Mouse (Mus musculus) intestine, embryonic 14.5 days (tissue): ENCODE results near the gene Sh2d5. TPM values are rescaled to one million over a fixed set of nuclear protein-coding genes. Genes with fewer than 3 reads are reported as not detected.

Experiments used
- ATAC-seq: fragments of 200-750 bp; cut with Nextera tagmentation; replicated peaks from 2 replicates; pipeline ENCODE4 v1.8.0; 2017; ENCODE audit warnings: low read depth, moderate number of reproducible peaks, moderate TSS enrichment, moderate library complexity; ENCODE audit not compliant: low FRiP score, low TSS enrichment
- DNase-seq: peaks from one replicate; pipeline ENCODE4 v3.0.0-alpha.2; 2018; ENCODE audit warnings: low spot score
- H3K27ac ChIP-seq: fragments of 300-500 bp; sonication (generic); 2 replicates; pipeline ENCODE4 v1.5.1; 2014; ENCODE audit warnings: low read depth, mild to moderate bottlenecking, control low read depth
- H3K27me3 ChIP-seq: fragments of 300-500 bp; sonication (generic); replicated peaks from 2 replicates; pipeline ENCODE4 v1.6.1; 2014; ENCODE audit warnings: low read length, control low read depth; ENCODE audit not compliant: control insufficient read depth, insufficient read depth
- H3K36me3 ChIP-seq: fragments of 300-500 bp; sonication (generic); 2 replicates; pipeline ENCODE4 v1.6.1; 2014; ENCODE audit warnings: low read length, control low read depth; ENCODE audit not compliant: control insufficient read depth, insufficient read depth
- H3K4me1 ChIP-seq: fragments of 300-500 bp; sonication (generic); replicated peaks from 2 replicates; pipeline ENCODE4 v1.6.1; 2014; ENCODE audit warnings: low read length, control low read depth, mixed read lengths; ENCODE audit not compliant: control insufficient read depth, insufficient read depth
- H3K4me2 ChIP-seq: fragments of 300-500 bp; sonication (generic); 2 replicates; pipeline ENCODE4 v1.6.1; 2014; ENCODE audit warnings: low read length
- H3K4me3 ChIP-seq: fragments of 300-500 bp; sonication (generic); 2 replicates; pipeline ENCODE4 v1.5.1; 2014; ENCODE audit warnings: low read depth, low read length, control low read depth, mixed read lengths
- H3K9ac ChIP-seq: fragments of 300-500 bp; sonication (generic); 2 replicates; pipeline ENCODE4 v1.6.1; 2014; ENCODE audit warnings: mild to moderate bottlenecking, low read length
- H3K9me3 ChIP-seq: fragments of 300-500 bp; sonication (generic); 2 replicates; pipeline ENCODE4 v1.6.1; 2016; ENCODE audit warnings: low read length, control low read depth; ENCODE audit not compliant: control insufficient read depth
- WGBS: fragments of 180-500 bp; shearing (Covaris S2); extraction: QIAGEN DNeasy Blood & Tissue Kit; methylation state at CpG from one replicate; pipeline ENCODE4 v1.1.7; 2014; 5-methylcytosine and 5-hydroxymethylcytosine counted together
- polyA plus RNA-seq: library from polyadenylated mRNA; unstranded; fragments of >200 nt; fragmentation: Nextera tagmentation; extraction: Ambion mirVana; gene quantifications from 2 replicates; pipeline ENCODE4 v1.2.1, GENCODE M21; 2014

Sh2d5 gene
- polyA plus RNA-seq, 1 experiment from 2014 or later = 1.2 TPM

- DNase-seq (no peak), ATAC-seq (no peak)
- Histone ChIP-seq H3K4me3 (no peak overlapping the region), H3K9me3 (no peaks in the 10 kb centered on the region), H3K9ac (no peak overlapping the region), H3K36me3 (no peaks in the 10 kb centered on the region), H3K4me2 (no peak overlapping the region), H3K4me1 (no peaks in the 10 kb centered on the region), H3K27ac (no peak overlapping the region), H3K27me3 (no peaks in the 10 kb centered on the region)
- 70% methylated on average over 7 of the region's 7 CpGs for WGBS
Observed at GRCm38 (mm10) chr4:138278346-138278745, 28.1 kb downstream of the Sh2d5 start.

GRCm38 (mm10) chr4:138282834-138283233, 32.6 kb downstream of the Sh2d5 start:
- WGBS = 29% methylated on average over 4 of the region's 4 CpGs
- no peak for DNase-seq
- Histone ChIP-seq H3K4me1 (no peaks in the 10 kb centered on the region), H3K27me3 (no peaks in the 10 kb centered on the region), H3K27ac (no peak overlapping the region), H3K4me3 (no peak overlapping the region), H3K9ac (no peak overlapping the region), H3K4me2 (no peak overlapping the region), H3K36me3 (no peaks in the 10 kb centered on the region), H3K9me3 (no peaks in the 10 kb centered on the region)
- ATAC-seq = peak; percentile 40; the same call in 1 of the 2 replicates

DNA sequence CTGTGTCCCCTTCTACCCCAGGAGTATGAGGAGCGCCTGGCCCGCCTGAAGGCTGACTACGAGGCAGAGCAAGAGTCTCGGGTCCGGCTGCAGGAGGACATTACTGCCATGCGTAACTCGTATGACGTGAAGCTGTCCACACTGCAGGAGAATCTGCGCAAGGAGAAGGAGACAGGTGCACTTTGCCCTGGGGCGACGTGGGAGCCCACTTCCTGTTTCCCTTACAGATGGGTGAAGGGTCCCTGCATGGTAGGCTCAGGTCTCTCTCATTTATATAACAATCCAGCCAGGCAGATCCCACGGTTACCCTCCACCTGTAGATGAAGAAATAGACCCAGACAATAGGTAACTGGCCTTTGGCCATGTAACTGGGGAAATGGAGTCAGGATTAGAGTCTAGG, 36.2 kb downstream of the Sh2d5 start:
- Histone ChIP-seq H3K4me3 (no peak overlapping the region), H3K36me3 (no peaks in the 10 kb centered on the region), H3K9ac (no peak overlapping the region), H3K4me1 (no peaks in the 10 kb centered on the region), H3K27ac (no peak overlapping the region), H3K27me3 (no peaks in the 10 kb centered on the region), H3K9me3 (no peaks in the 10 kb centered on the region), H3K4me2 (no peak overlapping the region)
- 85% methylated on average over 12 of the region's 12 CpGs for WGBS
- no peak for DNase-seq
- no peak for ATAC-seq

- no peak overlapping the region for H3K4me2 ChIP-seq
- no peak overlapping the region for H3K27ac ChIP-seq
- H3K36me3 ChIP-seq = no peaks in the 10 kb centered on the region
- no peaks in the 10 kb centered on the region for H3K4me1 ChIP-seq
- no peak overlapping the region for H3K4me3 ChIP-seq
- no peak overlapping the region for H3K9ac ChIP-seq
- no peaks in the 10 kb centered on the region for H3K9me3 ChIP-seq
- ATAC-seq (no peak), DNase-seq (no peak)
- H3K27me3 ChIP-seq = no peaks in the 10 kb centered on the region
- 88% methylated on average over 7 of the region's 7 CpGs for WGBS
Observed at GRCm38 (mm10) chr4:138288691-138289090, 38.5 kb downstream of the Sh2d5 start.

DNA sequence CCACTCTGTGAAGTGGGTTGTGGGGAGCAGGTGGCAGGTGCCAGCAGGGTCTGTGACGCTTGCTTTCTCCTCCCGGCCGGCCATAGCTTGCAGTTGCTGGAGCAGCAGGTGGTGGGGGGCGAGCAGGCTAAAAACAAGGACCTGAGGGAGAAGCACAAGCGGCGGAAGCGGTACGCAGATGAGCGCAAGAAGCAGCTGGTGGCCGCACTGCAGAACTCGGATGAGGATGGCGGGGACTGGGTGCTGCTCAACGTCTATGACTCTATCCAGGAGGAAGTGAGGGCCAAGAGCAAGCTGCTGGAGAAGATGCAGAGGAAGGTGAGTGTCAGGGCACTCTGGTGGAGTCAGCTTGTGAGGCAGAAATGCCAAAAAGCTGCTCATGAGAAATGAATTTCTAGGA, 41.8 kb downstream of the Sh2d5 start:
- H3K9me3 ChIP-seq = no peaks in the 10 kb centered on the region
- ATAC-seq = no peak
- 82% methylated on average over 13 of the region's 13 CpGs for WGBS

DNA sequence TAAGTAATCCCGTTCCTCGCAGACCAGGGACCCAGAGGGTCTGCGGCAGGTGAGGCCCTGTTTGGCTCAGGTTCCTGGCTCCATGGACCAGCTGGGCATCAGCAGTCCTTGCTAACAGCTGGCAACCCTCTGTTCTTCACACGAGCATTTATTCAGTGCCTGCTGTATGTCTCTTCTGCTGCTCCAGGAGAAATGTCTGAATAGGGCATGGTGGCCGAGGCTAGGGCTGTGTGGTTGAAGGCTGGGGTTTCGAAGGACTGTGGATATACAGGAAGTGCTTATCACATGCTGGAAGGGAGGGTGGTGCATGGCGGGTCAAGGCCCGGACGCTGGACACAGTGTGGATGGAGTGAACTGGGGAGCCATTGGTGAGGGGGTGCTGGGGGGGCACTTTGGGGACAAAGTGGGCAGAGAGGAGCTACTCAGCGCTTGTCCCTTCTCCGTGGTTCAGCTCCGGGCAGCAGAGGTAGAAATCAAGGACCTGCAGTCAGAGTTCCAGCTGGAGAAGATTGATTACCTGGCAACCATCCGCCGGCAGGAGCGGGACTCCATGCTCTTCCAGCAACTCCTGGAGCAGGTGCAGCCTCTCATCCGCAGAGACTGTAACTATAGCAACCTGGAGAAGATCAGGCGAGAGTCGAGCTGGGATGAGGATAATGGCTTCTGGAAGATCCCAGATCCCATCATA, 43.2 kb downstream of the Sh2d5 start:
- Histone ChIP-seq H3K9me3 (no peaks in the 10 kb centered on the region), H3K4me3 (no peak overlapping the region), H3K9ac (no peak overlapping the region), H3K27ac (no peak overlapping the region), H3K4me1 (no peaks in the 10 kb centered on the region), H3K36me3 (no peaks in the 10 kb centered on the region), H3K4me2 (no peak overlapping the region), H3K27me3 (no peaks in the 10 kb centered on the region)
- no peak; the same call in 1 of the 2 replicates for ATAC-seq
- WGBS = 66% methylated on average over 18 of the region's 18 CpGs
- DNase-seq = no peak

More for the DNA sequence above, 41.8 kb downstream of the Sh2d5 start:
- no peak overlapping the region for H3K4me2 ChIP-seq
- H3K9ac ChIP-seq = no peak overlapping the region
- DNase-seq = no peak
- H3K27ac ChIP-seq = no peak overlapping the region
- no peaks in the 10 kb centered on the region for H3K27me3 ChIP-seq
- H3K36me3 ChIP-seq = no peaks in the 10 kb centered on the region
- no peak overlapping the region for H3K4me3 ChIP-seq
- no peaks in the 10 kb centered on the region for H3K4me1 ChIP-seq

DNA sequence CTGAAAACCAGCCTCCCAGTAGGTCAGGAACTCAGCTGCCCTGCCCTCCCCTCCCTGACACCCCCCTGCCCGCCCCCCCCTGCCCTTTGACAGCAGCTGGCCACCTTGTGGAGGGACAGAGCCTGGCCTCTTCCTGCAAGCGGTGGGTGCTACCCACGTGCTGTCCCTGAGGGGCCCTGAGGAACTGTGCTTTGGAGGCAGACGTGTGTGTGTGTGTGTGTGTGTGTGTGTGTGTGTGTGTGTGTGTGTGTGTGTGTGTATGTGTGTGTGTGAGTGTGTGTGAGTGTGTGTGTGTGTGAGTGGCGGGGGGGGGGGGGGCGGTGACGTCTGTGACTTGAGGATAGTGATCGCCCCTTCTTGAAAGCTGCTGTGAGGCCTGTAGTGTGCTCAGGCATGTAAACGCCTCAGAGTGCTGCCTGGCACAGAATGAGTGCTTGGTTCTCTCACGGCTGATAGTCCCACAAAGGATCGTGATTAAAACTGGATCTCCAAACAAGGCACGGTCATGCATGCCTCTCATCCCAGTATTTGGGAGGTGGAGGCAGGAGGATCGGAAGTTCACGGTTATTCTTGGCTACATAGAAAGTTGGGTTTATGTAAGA, 43.8 kb downstream of the Sh2d5 start:
- H3K9ac ChIP-seq = no peak overlapping the region
- H3K27me3 ChIP-seq = no peaks in the 10 kb centered on the region
- no peaks in the 10 kb centered on the region for H3K9me3 ChIP-seq
- 75% methylated on average over 13 of the region's 14 CpGs for WGBS
- no peaks in the 10 kb centered on the region for H3K36me3 ChIP-seq
- no peak for DNase-seq
- no peak overlapping the region for H3K4me3 ChIP-seq
- no peak for ATAC-seq
- H3K4me2 ChIP-seq = no peak overlapping the region
- no peaks in the 10 kb centered on the region for H3K4me1 ChIP-seq
- H3K27ac ChIP-seq = no peak overlapping the region

DNA sequence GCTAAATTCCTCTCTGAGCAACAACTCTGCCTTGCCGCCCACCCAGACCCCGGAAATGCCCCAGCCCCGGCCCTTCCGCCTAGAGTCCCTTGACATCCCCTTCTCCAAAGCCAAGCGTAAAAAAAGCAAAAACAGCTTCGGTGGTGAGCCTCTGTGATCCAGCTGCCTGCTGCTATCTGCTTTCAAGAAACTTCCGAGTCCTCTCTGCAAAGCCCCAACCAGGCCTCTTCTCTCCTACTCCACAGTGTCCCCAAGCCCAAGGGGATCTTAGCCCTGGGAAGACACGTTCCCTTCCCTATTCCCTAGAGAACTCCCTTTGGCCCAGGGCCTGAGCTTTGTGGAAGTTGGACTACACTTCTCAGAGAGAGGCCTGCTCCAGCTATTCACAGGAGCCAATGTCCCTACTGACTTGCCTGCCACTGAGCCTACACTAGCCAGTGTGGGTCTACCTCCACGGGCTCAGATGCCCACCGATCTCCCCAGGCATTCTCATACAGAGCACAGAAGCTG, 51.1 kb downstream of the Sh2d5 start:
- Histone ChIP-seq H3K9me3 (no peaks in the 10 kb centered on the region), H3K36me3 (no peaks in the 10 kb centered on the region), H3K27ac (no peak overlapping the region), H3K9ac (no peak overlapping the region), H3K4me2 (no peak overlapping the region), H3K27me3 (no peaks in the 10 kb centered on the region), H3K4me3 (no peak overlapping the region), H3K4me1 (peaks cover 14% of the 10 kb centered on the region)
- DNase-seq (no peak), ATAC-seq (no peak)
- 86% methylated on average over 10 of the region's 10 CpGs for WGBS

DNA sequence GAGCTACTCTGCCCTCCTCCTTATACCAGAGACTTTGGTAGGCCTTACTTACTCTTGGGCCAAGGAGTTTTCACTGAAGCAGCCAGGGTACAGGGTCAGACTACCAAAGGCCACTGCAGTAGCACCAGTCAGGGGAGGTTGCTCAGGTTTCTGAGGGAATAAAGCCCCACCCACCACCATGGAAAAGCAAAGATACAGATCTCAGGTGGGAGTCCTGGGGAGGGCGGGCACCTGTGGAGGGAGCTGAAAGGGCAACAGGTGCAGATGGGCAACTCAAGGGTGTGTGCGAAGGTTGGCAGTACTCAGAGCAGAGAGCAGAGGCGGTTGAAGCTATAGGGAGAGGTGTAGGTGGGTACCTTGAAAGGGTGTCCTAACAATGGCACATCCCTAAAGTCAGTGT, 52.8 kb downstream of the Sh2d5 start:
- no peak overlapping the region for H3K4me2 ChIP-seq
- 95% methylated on average over 3 of the region's 3 CpGs for WGBS
- no peaks in the 10 kb centered on the region for H3K9me3 ChIP-seq
- ATAC-seq (no peak), DNase-seq (no peak)
- H3K4me3 ChIP-seq = no peak overlapping the region
- H3K9ac ChIP-seq = 0 out of 2 replicates have a peak overlapping the region, but pooled peaks have one; percentile 10
- no peak overlapping the region for H3K27ac ChIP-seq
- H3K4me1 ChIP-seq = peaks cover 14% of the 10 kb centered on the region
- peaks cover 11% of the 10 kb centered on the region for H3K36me3 ChIP-seq
- no peaks in the 10 kb centered on the region for H3K27me3 ChIP-seq
